Mouse (Mus musculus) lung, adult 2 months (tissue): ENCODE data around the gene Pbx3.

Experiments
- CTCF ChIP-seq: fragments of 200-500 bp; IDR thresholded peaks from 2 replicates; pipeline ENCODE4 v1.5.1; 2011; ENCODE audit warnings: mild to moderate bottlenecking, low read length, control low read depth; ENCODE audit not compliant: insufficient read depth
- POLR2A ChIP-seq: fragments of 200-500 bp; IDR thresholded peaks from 2 replicates; pipeline ENCODE4 v1.6.1; 2011; ENCODE audit warnings: low read depth, mild to moderate bottlenecking, control low read depth, low read length, borderline replicate concordance; ENCODE audit errors: extremely low read depth

- TF ChIP-seq CTCF (no peak), POLR2A (no peak)
Measured at GRCm38 (mm10) chr2:34284239-34284638, 88.7 kb downstream of the Pbx3 start.
